Mouse (Mus musculus) right cerebral cortex, postnatal 10 days (tissue): Measurements from ENCODE around the gene Eme2.

Experiments
- DNase-seq, 2 experiments: peaks; one replicate each; pipeline ENCODE4 v3.0.0; 2021; ENCODE audit warnings: low spot score in 2 of 2

Eme2 gene

GRCm38 (mm10) chr17:24896993-24897269 lies 2.0 kb upstream of the Eme2 start:
- DNase-seq = no peak

DNA sequence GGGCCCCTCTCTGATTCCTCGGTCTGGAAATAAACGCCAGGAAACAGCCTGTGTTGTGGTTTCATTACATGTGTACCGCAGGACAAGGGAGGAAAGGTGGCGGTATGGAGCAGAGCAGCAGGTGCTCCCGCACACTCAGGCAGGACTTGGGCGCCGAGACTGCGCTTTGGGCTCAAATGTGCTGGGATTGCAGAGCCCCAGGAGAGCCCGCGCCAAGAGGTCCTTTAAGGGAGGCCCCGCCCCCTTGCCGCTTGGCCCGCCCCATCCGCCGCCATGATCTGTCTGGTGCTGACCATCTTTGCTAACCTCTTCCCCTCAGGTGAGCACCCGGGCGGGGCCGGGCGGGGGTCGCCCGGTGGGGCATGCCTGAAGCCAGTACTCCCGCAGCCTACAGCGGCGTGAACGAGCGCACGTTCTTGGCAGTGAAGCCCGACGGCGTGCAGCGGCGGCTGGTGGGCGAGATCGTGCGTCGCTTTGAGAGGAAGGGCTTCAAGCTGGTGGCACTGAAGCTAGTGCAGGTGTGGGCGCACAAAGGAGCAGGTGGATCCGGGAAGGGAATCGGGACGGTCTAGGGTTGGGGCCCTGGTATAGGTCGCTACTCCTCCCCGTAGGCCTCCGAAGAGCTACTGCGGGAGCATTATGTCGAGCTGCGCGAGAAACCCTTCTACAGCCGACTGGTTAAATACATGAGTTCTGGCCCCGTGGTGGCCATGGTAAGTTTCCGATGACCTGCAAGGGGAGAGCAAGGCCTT lies 1.5 kb upstream of the Eme2 start, which contains the start of gene Nme3:
Nme3 (plus strand) TSS at position 260 of the 752 bp plus-strand sequence.
- DNase-seq = peak; percentile 85 to 87

- peak in 1 of 2 experiments; percentile 42 for DNase-seq
Observed at GRCm38 (mm10) chr17:24895571-24896240, 819 bp upstream of the Eme2 start.

- no peak for DNase-seq
Observed at GRCm38 (mm10) chr17:24894061-24894994, 559 bp downstream of the Eme2 start.

DNA sequence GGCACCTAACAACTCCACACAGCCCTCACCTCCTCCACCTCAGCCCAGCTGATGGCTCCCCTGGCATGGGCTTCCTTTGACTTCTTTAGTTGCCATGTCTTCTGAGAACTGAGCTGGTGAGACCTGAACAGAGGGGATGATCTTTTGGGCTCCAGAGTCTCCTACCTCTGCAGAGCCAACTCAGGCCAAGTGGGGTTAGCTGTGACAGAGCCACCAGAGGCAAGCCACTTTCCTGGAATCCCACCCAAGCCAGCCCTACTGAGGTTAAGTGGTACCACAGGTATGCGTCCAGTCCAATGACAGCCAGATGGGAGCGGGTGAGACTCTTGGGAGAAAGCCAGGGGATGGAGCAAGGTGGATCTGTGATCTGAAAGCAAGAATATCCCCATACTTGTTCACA lies 1.6 kb downstream of the Eme2 start:
- DNase-seq = peak in 1 of 2 experiments; percentile 40

DNA sequence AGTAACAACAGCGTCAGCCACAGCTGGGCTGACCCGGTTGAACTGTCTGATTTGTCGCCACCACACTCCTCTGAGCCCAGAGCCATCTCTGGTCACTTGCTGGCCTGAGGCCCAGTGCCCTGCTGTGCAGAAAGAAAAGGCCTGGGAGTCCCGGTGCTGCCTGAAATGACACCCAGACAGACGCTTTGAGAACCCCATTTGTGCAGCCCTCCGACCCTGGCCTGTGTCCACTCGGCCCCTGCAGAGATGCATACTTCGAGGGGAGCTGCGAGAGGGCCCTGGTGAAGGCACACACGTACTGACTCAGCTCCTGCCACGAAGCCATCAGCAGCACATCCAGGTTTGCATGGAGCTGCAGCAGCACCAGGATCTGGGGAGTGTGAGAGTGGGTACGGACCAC lies 2.1 kb downstream of the Eme2 start:
- no peak for DNase-seq

- DNase-seq = peak; percentile 19 to 53
Observed at GRCm38 (mm10) chr17:24891321-24891720, 3.6 kb downstream of the Eme2 start.

GRCm38 (mm10) chr17:24890151-24891092 lies 4.5 kb downstream of the Eme2 start:
- DNase-seq = peak in 1 of 2 experiments; percentile 48

DNA sequence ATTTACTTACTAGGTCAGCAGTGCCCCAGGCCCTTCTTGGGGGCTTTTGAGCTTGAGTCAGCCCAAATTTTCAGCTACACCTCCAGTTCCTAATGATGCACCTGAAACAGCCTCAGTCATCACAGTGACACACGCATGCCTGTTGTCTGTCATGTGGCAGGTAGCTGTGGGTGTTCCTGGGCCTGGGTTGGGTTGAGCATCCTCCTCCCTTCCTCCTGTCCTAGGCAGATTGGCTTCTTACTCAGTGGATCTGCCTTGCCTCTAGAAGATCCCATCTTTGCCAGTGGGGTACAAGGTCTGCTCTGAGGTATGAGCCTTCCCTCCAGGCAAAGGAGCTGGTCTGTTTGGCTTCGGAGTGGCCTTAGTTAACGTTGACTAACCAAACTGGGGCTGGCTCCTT lies 6.0 kb downstream of the Eme2 start:
- DNase-seq = peak in 1 of 2 experiments; percentile 17

GRCm38 (mm10) chr17:24887291-24888080 lies 7.4 kb downstream of the Eme2 start:
- peak in 1 of 2 experiments; percentile 42 for DNase-seq

DNA sequence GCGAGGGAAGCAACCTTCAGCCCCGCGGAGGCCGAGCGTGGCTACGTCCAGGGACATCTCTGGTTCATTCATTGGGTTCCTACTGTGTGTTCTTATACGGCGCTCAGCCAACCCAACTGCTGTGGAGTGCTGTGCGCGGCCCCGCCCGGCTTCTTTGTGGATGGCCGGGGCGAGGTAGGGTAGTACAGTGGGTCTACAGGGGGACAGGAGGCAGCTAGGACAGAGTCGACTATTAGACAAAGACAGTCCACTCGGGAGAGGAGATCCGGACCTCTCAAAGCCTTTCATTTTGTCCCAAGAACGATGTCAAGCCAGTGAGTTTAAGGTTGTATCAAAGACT lies 8.0 kb downstream of the Eme2 start:
- DNase-seq = no peak

DNA sequence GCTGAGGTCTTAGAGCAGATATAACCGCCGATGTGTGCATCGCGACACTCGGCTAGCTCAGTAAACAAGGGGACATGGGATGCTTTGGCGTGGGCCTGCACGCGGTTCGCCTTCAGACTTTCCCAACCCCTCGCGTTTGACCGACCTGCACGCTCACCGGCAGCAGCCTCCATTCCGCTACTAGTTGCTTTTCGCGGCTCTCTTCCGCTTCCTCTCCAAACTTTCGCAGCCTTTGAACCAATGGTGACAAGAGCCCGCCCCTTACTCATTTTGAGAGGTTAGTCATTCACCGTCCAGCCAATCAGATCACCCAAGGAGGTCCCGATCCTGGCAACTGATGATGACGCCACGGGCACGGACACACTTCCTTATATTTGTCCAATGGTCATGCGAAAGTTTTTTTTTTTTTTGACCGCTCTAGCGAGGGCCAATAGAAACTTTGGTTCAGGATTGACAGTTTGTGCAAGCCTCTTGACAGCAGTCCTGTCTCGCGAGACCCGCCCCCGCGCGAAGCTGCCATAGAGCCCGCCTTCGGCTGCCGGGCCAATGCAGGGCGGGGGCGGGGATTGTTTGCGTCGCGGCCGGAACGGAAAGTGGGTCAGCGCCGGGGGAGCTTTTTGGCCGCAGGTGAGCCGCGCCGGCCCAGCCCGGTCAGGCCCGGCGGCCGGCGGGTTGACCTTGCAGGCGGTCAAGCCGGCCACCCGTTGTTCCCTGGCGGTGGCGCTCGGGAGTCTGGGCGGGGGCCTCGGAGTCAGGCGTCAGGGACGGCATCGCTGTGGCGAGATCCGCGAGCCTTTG lies 8.6 kb downstream of the Eme2 start, which contains the start of the genes Nubp2 and Spsb3:
Nubp2 (minus strand) TSS at position 216 of the 798 bp plus-strand sequence.
Spsb3 (plus strand) TSS at position 510 of the 798 bp plus-strand sequence.
- DNase-seq = peak; percentile 99 to 100

GRCm38 (mm10) chr17:24885356-24886133 lies 9.3 kb downstream of the Eme2 start:
- peak in 1 of 2 experiments; percentile 63 for DNase-seq

- DNase-seq = no peak
Observed at GRCm38 (mm10) chr17:24884391-24884790, 10.5 kb downstream of the Eme2 start.

DNA sequence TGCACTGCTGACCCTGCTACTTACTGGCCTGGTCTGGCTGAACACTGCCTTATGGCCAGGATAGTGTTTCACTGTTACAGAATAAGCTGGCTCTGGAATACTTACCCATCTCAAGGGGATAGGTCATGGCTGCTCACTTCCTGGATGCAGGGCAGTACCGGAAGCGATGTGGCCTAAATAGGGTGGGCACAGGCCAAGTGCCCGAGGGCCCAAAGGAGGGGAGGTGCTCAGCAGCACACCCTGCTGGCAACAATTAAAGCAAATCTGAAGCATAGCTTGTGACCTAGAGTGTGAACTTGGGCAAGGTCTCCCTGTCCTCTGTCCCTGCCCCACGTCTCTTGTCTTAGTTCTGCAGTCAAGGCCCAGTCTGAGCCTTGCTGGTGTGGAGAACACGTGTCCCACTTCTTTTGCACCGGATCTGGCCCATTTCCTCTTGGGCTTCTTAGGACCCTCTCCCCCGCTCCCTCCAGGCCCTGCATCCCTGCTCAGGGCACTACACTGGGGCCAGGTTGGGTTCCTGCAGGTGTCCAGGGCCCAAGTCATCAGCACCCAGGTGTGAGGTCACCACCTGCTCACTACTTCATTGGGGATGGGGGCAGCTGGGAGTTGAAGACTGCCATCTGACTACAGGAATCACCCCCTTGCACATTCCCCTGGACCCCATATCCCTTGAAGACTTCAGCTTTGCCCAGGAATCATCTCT lies 13.0 kb downstream of the Eme2 start:
- no peak for DNase-seq

- DNase-seq = no peak
Observed at GRCm38 (mm10) chr17:24878531-24878930, 16.4 kb downstream of the Eme2 start.

GRCm38 (mm10) chr17:24878117-24878397 lies 16.8 kb downstream of the Eme2 start:
- no peak for DNase-seq
